Mouse (Mus musculus) small intestine, adult 2 months (tissue): ENCODE results near the gene Utrn.

Experiments used
- CTCF ChIP-seq: fragments of 200-500 bp; IDR thresholded peaks from 2 replicates; pipeline ENCODE4 v1.5.1; 2012; ENCODE audit warnings: low read depth, mild to moderate bottlenecking, control low read depth, inconsistent platforms, low read length, moderate library complexity, mixed read lengths; ENCODE audit not compliant: insufficient replicate concordance, insufficient read length; ENCODE audit errors: extremely low read depth
- POLR2A ChIP-seq: fragments of 200-500 bp; IDR thresholded peaks from 2 replicates; pipeline ENCODE4 v1.6.1; 2012; ENCODE audit warnings: low read depth, mild to moderate bottlenecking, control low read depth, inconsistent platforms, low read length, moderate library complexity

DNA sequence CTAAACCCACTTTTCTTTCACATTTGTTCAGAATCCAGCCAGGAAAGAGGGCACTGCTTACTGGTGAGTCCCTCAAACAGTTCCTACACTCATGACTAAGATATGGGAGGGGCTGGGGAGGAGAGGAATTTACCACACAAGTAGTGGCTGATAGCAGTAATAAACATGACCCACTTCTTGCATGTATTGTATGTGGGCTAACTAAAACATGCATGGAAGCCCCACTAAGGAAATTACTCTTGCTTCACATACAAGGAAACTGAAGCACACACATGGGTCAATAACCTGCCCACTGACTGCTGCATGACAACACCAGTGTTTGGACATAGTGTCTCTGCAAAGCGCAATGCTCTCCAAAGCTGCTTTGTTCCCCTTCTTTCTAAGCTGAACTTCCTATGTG lies 333.9 kb downstream of the Utrn start:
- TF ChIP-seq POLR2A (no peak), CTCF (no peak)
